Mouse (Mus musculus) macrophage (primary cell): ENCODE results near the gene Kcnq4. TPM values are rescaled to one million over a fixed set of nuclear protein-coding genes. Genes with fewer than 3 reads are reported as not detected.

Experiments
- H3K27ac ChIP-seq: fragments of 350-480 bp; formaldehyde crosslinking; 2 replicates; pipeline ENCODE4 v1.9.0; 2021
- H3K36me3 ChIP-seq: fragments of 350-480 bp; formaldehyde crosslinking; 2 replicates; pipeline ENCODE4 v1.9.0; 2021; ENCODE audit errors: inconsistent target
- H3K4me3 ChIP-seq: fragments of 350-480 bp; formaldehyde crosslinking; 2 replicates; pipeline ENCODE4 v1.9.0; 2021; ENCODE audit errors: inconsistent target
- H3K79me2 ChIP-seq: fragments of 350-480 bp; formaldehyde crosslinking; 2 replicates; pipeline ENCODE4 v1.9.0; 2021; ENCODE audit errors: inconsistent target
- WGBS: methylation state at CpG from one replicate; pipeline ENCODE4 v1.1.7; 2026; ENCODE audit warnings: inconsistent platforms; ENCODE audit not compliant: missing documents; 5-methylcytosine and 5-hydroxymethylcytosine counted together
- polyA plus RNA-seq: library from polyadenylated mRNA; stranded (reverse); fragments of 250-400 nt; gene quantifications from 3 replicates; pipeline ENCODE4 v1.2.4, GENCODE M21; 2018; ENCODE audit warnings: inconsistent platforms
- total RNA-seq, 78 experiments: library from RNA; depleted of rRNA; stranded (reverse); fragments of 250-400 nt; gene quantifications; 1 replicate in 9 of 78; 2 replicates in 24 of 78; 3 replicates in 43 of 78; 4 replicates in 2 of 78; pipeline ENCODE4 v1.2.4; 2018; ENCODE audit warnings: inconsistent platforms in 56 of 78

The Kcnq4 gene
- not detected for total RNA-seq (2018; cell fraction: chromatin; rRNA removed)
- total RNA-seq (2018; cell fraction: cytosol; rRNA removed) = not detected
- not detected for total RNA-seq (2018; cell fraction: nucleus; rRNA removed)
- not detected in 3 replicates for polyA plus RNA-seq

DNA sequence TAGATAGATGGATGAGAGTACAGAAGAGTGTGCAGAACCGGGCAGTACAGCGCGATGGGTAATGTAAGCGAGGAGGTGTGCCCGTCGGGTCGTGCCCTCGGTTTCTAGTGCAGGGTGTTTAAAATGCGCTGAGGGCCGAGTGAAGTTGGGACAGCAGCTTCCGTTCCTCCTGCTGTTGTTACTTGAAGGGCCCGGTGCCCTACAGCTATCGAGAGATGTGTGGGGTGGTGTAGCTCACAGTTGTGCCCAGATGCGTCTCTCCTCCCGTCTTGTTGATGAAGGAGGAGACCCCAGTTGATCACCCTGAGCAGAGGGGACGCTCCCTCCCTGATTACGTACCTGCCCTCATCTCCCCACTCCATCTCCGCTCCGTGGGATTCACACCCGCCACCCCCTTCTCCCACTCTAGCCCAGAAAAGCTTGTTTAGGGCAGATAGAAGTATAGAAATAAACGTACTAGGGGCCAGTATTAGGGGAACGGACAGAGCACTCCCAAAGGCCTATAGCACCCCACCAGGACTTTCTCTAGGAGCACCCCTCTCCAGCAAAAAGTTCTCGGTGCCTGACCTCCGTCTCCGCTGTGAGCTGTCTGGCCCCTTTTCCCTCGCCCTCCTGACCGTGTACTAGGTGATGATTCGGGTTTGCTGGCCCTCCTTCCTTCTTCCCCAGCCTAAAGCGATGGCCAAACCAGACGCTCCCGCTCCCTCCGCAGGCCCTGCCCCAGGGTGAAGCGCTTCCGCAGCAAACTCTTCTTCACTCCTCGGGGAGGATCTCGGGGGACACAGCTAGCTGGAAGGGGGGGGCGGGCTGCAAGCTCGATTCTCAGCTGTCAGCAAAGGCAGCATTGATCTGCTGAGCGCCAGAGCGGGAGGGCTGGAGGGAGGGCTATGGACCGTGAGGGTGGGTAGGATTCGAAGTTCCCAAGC, at the start of gene Kcnq4:
Kcnq4 (minus strand) TSS at position 672 of the 926 bp plus-strand sequence.
- H3K36me3 ChIP-seq = no peaks in the 10 kb centered on the region
- H3K27ac ChIP-seq = no peak within 1 kb of the TSS
- no peak within 1 kb of the TSS for H3K4me3 ChIP-seq
- H3K79me2 ChIP-seq = no peaks in the 10 kb centered on the region
- WGBS = 7% methylated on average over 42 of the region's 42 CpGs

DNA sequence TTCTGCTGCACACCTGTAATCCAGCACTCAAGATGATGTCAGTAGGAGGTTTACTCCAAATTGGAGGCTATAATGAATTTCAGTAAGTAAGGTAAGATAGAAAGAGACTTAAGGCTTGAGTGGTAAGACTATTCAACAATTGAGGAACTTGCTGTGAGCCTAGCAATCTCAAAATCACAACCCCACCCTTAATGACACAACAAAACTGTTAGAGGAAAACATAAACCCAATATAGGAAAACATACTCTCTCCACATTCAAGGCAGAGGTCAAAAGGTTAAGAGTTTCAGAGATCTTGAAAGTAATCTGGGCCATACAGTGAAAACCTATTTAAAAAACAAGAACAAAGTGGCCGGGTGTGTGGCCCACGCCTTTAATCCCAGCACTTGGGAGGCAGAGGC, 48.3 kb upstream of the Kcnq4 start:
- Histone ChIP-seq H3K36me3 (no peaks in the 10 kb centered on the region), H3K27ac (no peak overlapping the region), H3K79me2 (peaks cover 99% of the 10 kb centered on the region), H3K4me3 (no peak overlapping the region)
- 64% methylated on average over 2 of the region's 2 CpGs for WGBS

DNA sequence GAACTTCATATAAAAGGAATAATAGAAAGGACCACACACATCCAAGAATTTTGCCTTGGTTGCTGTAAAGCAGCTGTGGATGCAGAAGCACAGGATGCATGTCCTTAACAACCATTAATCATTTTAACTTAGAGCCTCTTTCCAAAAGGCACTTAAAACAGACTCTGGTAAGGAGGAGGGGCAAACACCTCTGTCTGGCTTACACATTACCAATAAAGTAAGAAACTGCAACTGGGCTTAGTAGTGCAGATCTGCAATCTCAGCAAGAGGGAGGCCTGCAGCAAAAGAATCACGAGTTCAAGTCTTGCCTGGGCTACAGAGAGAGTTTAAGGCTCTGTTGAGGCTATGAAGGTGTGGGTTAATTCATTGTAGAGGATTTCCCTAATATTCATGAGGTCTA, 47.2 kb upstream of the Kcnq4 start:
- Histone ChIP-seq H3K4me3 (no peak overlapping the region), H3K79me2 (peaks cover 93% of the 10 kb centered on the region), H3K36me3 (no peaks in the 10 kb centered on the region), H3K27ac (no peak overlapping the region)
- 92% methylated on average over 1 of the region's 1 CpGs for WGBS

DNA sequence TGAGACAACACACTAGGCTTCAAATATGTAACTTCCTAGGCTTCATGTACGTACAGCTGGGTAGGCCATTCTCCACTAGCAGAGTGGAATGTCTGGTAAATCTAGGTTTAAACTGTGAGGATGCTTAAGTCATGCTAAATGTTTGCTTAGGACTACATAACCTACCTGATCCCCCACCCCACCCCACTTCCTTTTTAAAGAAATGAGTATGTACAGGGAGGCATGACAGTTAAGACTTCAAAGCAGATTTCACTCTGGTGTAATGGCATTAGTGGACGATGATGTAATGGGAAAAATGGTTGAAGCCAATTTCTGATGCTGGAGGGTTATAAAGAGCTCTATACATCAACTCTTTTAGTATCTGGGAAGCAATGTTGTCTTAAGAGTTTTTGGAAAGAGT, 44.5 kb upstream of the Kcnq4 start:
- peaks cover 66% of the 10 kb centered on the region for H3K79me2 ChIP-seq
- no peak overlapping the region for H3K27ac ChIP-seq
- H3K4me3 ChIP-seq = no peak overlapping the region
- WGBS = 92% methylated on average over 2 of the region's 2 CpGs
- 0 out of 2 replicates have a peak, but pooled peaks cover 10% of the 10 kb centered on the region for H3K36me3 ChIP-seq

DNA sequence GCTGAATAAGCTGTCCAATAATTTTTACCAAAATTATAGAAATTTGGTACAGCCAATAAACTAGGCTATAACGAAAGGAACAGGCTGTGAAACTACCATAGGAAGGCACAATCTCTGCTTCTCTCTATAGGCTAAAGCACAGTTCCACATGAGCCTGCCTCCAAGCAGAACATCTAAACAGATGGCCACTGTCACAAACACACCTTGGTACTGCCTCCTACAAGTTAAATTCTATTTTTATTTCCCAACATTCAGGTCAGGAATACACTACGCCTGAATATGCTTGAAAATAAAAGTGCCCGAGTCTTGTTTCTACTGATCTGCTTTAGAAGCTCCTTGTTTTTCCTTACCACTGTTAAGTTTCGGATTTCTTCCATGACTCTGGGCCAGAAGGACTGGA, 41.6 kb upstream of the Kcnq4 start:
- peaks cover 37% of the 10 kb centered on the region for H3K79me2 ChIP-seq
- H3K27ac ChIP-seq = no peak overlapping the region
- no peak overlapping the region for H3K4me3 ChIP-seq
- WGBS = 97% methylated on average over 4 of the region's 4 CpGs
- 0 out of 2 replicates have a peak, but pooled peaks cover 10% of the 10 kb centered on the region for H3K36me3 ChIP-seq

DNA sequence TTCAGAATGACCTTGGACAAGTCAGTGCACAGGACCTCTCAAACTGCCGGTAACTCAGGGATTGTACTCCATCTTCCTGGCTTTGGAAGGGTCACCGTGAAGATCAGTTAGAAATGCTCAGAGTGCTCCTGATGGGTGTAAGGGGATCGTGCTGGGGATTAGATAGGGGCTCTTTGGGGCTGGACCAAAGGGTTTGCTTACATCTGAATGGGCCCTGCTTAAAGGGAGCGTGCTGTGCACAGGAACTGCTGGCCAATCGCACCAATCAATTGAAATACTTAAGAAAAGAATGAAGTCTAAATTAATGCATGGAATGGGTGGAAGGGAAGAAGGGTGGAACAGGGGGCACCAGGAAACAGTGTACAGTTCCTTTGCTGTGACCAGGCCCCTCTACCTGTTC, 7.4 kb upstream of the Kcnq4 start:
- WGBS = 91% methylated on average over 5 of the region's 5 CpGs
- H3K79me2 ChIP-seq = no peaks in the 10 kb centered on the region
- no peak overlapping the region for H3K27ac ChIP-seq
- H3K4me3 ChIP-seq = no peak overlapping the region
- H3K36me3 ChIP-seq = peaks cover 22% of the 10 kb centered on the region

DNA sequence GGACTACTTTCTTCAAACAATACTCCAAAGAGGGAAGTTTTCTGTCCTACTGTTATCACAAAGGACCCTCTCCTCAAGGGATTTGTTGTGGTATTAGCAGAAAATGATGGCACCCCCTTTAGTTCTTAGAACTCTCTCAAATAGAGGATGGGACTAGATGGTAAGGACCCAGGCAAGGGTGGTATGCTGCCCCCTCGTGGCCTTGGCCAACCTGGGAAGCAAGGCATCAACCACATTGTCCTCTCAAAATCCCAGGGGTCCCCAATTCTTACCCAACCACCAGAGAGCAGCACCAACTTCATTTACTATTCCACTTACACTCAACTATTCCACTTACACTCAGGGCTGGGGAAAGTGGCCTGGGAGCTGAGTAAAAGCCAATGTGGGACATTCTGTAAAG, 6.9 kb upstream of the Kcnq4 start:
- Histone ChIP-seq H3K27ac (no peak overlapping the region), H3K36me3 (peaks cover 22% of the 10 kb centered on the region), H3K79me2 (no peaks in the 10 kb centered on the region), H3K4me3 (no peak overlapping the region)
- 0% methylated on average over 1 of the region's 1 CpGs for WGBS

DNA sequence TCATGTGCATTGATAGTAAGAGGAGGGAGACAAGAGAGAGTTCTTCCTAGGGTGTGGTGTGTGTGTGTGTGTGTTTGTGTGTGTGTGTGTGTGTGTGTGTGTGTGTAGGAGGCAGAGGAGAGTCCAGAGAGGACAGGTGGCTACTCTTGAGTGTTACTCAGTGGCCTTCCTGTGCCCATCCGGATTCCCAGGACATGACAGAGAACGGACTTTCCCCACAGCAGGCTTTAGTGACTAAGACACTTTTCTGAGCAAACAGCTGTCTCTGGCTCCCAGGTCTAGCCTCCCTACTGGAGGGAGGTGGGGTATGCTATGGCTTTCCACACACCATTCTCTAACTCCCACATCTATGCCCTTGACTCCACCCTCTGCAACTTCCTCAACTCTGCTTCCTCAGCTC, 1.2 kb upstream of the Kcnq4 start:
- H3K36me3 ChIP-seq = no peaks in the 10 kb centered on the region
- no peaks in the 10 kb centered on the region for H3K79me2 ChIP-seq
- 30% methylated on average over 2 of the region's 2 CpGs for WGBS
- no peak overlapping the region for H3K4me3 ChIP-seq
- no peak overlapping the region for H3K27ac ChIP-seq

DNA sequence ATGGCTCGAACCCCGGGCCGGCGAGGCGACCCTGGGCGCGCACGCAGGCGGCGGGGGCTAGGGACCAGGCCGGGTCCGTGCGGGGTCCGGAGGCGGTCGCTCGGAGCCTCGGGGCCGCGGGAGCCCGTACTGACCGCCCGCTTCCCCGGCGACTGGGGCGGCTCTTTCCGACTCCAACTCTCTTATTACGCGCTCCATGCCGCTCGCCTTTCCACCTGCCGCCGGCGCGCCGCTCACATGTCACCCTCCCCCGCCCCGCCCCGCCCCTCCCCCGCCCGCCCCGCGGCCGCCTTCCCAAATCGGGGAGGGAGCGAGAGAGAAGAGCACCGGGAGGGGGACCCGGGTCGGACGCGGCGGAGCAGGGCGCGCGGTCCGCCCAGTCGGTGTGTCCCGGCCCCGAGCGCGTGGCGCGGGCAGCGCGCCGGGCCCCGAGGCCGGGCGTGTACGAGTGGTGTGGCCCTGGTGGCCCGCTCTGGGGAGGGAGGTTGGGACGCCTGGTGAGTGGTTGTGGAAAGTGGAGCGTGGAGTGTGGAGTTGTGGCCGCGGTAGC, 1.1 kb downstream of the Kcnq4 start:
- Histone ChIP-seq H3K79me2 (no peaks in the 10 kb centered on the region), H3K36me3 (no peaks in the 10 kb centered on the region), H3K4me3 (no peak overlapping the region), H3K27ac (no peak overlapping the region)
- under 1% methylated on average over 55 of the region's 75 CpGs for WGBS

DNA sequence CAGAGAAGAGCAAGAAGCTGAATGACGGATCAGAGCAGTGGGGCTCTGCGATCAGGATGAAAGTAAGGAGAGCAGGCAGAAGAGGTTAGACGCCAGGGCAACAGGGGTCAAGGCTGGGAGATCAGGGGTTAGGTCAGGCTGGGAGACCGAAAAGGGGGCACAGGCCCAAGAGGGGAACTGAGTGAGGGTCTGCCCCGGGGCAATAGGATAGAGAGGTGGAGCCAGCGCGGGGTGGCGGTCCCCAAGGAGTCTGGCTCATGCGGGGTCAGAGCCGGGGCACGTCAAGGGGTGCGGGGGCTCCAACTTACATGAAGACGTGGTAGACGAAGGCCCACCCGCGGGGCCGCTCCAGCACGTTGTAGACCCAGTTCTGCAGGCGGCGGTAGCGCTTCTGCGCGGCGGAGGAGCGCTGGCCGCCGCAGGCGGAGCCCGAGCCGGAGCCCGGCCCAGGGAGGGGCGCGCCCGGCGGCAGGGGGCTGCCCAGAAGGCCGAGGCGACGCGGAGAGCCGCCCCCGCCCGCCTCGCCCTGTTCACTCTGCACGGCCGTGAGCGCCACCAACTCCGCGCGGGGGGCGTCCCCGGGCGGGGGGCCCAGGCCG, 1.8 kb downstream of the Kcnq4 start:
- H3K4me3 ChIP-seq = no peak overlapping the region
- H3K36me3 ChIP-seq = no peaks in the 10 kb centered on the region
- 12% methylated on average over 34 of the region's 53 CpGs for WGBS
- H3K79me2 ChIP-seq = no peaks in the 10 kb centered on the region
- H3K27ac ChIP-seq = no peak overlapping the region

DNA sequence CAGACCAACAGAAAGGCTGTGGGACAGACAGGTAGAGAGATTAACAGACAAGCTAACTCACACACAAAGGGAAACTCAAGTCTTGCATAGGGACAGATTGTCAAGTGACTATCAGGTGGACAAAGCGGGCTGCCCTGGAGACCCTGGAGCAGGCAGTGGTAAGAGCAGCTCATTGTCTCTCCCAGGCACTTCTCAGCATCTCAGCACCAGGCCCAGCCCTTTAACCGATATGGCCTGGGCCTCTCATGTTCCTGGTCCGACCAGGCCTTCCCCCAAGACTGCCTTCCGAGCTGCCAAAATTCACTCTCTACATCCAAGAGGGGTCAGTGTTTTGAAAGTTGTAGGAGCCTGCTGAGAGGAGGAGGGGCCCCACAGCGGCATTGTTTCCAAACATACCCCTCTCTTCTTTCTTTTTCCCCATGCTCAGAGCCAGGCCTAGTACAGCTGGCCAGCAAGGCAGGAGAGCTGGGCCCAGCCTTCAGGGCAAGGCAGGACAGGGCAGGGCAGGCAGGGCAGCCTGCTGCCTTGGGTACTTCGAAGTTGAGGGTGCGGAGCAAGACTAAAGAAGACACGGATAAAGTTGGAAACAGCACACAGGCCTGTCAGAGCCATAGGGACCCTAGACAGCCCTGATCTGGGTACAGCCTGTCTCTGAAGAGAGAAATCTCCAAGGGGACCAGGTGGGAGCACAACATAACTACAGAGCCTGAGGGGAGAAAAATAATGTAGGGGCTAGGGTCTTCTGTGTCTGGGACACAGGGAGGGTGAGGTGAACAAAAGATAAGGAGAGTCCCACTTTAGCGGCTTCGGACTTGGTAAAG, 2.5 kb downstream of the Kcnq4 start:
- no peaks in the 10 kb centered on the region for H3K36me3 ChIP-seq
- H3K79me2 ChIP-seq = no peaks in the 10 kb centered on the region
- H3K27ac ChIP-seq = no peak overlapping the region
- WGBS = 75% methylated on average over 10 of the region's 10 CpGs
- no peak overlapping the region for H3K4me3 ChIP-seq

DNA sequence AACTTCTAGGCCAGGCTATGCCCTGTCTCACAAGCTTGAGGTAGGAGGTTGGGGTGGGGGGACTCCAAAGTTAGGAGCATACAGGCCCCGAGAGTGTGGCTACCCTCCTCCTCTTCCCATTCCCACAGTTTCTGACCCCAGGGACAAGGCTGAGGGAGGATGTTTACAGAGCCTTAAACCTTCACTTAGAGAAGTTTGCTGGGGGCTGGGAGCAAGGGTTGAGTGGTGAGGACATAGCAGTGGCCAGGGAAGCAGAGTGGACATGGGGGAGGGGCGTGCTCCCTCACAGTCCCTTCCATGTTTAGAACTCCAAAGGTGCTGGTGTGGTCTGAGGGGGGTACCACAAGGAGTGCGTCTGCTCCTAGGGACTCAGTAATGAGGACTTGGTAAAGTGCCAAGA, 4.8 kb downstream of the Kcnq4 start:
- Histone ChIP-seq H3K36me3 (no peaks in the 10 kb centered on the region), H3K4me3 (no peak overlapping the region)
- WGBS = 75% methylated on average over 3 of the region's 3 CpGs

DNA sequence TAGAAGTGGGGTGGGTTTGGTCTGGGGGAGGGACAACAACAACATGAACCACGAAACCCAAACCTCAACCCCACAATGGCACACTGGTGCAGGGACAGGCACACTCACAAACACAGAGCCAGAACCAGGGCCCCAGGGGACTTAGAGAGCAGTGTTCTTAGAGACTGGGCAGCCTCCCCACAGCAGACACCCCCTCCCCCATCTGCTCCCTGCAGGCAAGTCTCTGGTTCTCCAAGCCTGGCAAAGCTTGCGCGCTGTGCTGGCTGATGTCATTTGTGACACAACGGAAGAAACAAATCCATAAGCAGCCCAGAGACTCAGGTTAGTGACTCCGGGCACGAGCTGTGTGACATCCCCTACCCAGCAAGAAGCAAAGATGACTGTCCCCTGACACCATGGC, 7.1 kb downstream of the Kcnq4 start:
- Histone ChIP-seq H3K79me2 (no peaks in the 10 kb centered on the region), H3K27ac (no peak overlapping the region)
- WGBS = 92% methylated on average over 6 of the region's 6 CpGs

More for the DNA sequence above, 4.8 kb downstream of the Kcnq4 start:
- H3K79me2 ChIP-seq = no peaks in the 10 kb centered on the region
- H3K27ac ChIP-seq = no peak overlapping the region

DNA sequence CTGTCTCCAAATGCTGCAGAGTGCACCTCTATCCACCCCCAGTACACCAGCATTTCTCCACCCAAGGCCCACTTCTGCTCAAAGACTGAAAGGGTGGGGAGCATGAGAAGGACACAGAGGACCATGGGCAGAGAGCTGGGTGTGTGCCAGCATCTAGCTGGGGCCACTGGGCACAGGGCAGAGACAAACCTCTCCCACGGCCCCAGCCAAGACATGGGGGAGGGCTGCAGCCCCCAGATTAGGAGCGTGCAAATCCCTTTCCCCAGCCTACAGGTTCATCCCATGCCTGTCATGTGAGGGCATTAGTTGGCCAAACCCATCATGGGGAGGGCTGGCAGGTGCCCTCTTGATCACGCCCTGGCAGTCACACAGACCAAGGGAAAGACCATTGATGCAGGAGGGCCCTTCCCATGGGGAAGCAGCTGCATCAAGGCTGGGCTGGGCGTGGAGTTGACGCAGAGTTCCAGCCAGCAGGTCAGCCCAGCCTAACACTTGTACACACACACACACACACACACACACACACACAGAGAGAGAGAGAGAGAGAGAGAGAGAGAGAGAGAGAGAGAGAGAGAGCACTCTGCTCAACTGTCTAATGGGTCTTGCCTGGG, 14.3 kb downstream of the Kcnq4 start:
- no peaks in the 10 kb centered on the region for H3K79me2 ChIP-seq
- no peaks in the 10 kb centered on the region for H3K36me3 ChIP-seq
- no peak overlapping the region for H3K4me3 ChIP-seq
- H3K27ac ChIP-seq = no peak overlapping the region
- WGBS = 88% methylated on average over 5 of the region's 5 CpGs

More for the DNA sequence above, 7.1 kb downstream of the Kcnq4 start:
- H3K4me3 ChIP-seq = no peak overlapping the region
- no peaks in the 10 kb centered on the region for H3K36me3 ChIP-seq
